In the genomic region with DNA sequence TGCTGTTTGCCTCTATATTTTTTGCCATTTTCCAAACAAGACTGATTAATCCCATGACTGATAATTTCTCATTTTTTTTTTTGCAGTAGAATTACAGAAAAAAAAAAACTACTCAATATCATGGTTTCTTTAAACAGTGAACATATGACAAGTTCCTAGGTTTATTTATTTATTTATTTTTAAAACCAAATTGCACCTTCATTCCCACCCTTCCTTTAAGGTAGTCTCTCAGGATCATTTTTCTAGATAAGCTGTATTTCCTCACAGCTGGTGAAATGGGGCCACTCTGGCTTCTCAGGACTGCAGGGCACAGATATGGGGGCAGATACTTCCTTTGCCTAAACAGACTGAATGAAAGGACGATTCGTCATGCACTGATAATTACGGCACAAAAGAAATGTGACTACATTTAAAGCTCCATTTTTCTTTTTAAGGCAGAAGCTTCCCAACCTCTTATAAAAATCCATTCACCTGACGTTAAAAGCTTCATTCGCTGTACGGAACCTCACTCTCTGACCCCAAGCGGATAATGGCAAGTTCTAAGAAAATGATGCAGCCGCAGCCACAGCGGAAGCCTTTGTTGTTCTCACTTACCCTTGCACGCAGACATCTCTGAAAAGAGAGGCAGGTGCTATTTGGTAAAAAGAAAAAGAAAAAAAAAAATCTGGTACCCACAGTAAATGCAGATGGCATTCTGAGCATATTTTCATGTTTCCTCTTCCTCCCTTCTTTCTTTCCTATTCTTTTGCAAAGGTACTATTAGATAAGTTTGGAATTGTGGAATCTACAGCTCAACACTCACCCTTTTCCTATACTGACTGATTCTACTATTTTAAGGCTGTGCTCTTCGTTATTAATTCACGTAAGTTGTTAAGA, we compare ENCODE assay signal across 9 mouse cellular contexts.
A peak's percentile ranks its signal among the peaks of the same experiment; 100 is the strongest.
DNase-seq lines count a peak whose midpoint lies in the region; ATAC-seq and TF ChIP-seq lines count a peak whose summit lies in the region.
"Had no signal": no experiment of that assay in that cellular context is flagged by ENCODE, and none has a peak within 500 bp of the region (broad histone marks: within the 10 kb centered on the region; RNA-seq: fewer than 3 reads in every experiment).

No protein-coding gene starts in this region.

- H3K9me3 ChIP-seq in heart, embryonic 10.5 days: no peaks in the 10 kb centered on the region
- no peaks in the 10 kb centered on the region for H3K9me3 ChIP-seq in hindbrain, embryonic 15.5 days
- no peaks in the 10 kb centered on the region for H3K9me3 ChIP-seq in midbrain, postnatal 0 days (ENCODE audit: low read length)

- H3K9ac ChIP-seq in hindbrain, embryonic 15.5 days: peak overlapping the region; percentile 20
- peak overlapping the region; percentile 1; the same call in 1 of the 2 replicates for H3K9ac ChIP-seq in midbrain, postnatal 0 days (replicated peaks; ENCODE audit: low read length, poor library complexity, severe bottlenecking)

- ATAC-seq in hindbrain, embryonic 15.5 days (ENCODE audit: low FRiP score, low read depth): peak; percentile 76; the same call in 1 of the 2 replicates
- ATAC-seq in midbrain, postnatal 0 days (ENCODE audit: low FRiP score): no peak

- H3K27ac ChIP-seq in heart, embryonic 10.5 days: no peak overlapping the region
- H3K27ac ChIP-seq in hindbrain, embryonic 15.5 days (replicated peaks): peak overlapping the region; percentile 56
- H3K27ac ChIP-seq in midbrain, postnatal 0 days (ENCODE audit: low read depth, low read length): peak overlapping the region; percentile 64

- no peaks in the 10 kb centered on the region for H3K36me3 ChIP-seq in heart, embryonic 10.5 days
- no peaks in the 10 kb centered on the region for H3K36me3 ChIP-seq in hindbrain, embryonic 15.5 days
- no peaks in the 10 kb centered on the region for H3K36me3 ChIP-seq in midbrain, postnatal 0 days (ENCODE audit: insufficient read depth, low read length)

- no peak for TF ChIP-seq CTCF in midbrain, postnatal 0 days (IDR thresholded peaks at IDR 0.05)

- H3K27me3 ChIP-seq in heart, embryonic 10.5 days (ENCODE audit: insufficient read depth, poor library complexity, severe bottlenecking): no peaks in the 10 kb centered on the region
- H3K27me3 ChIP-seq in hindbrain, embryonic 15.5 days: no peaks in the 10 kb centered on the region
- H3K27me3 ChIP-seq in midbrain, postnatal 0 days (ENCODE audit: insufficient read depth, low read length): no peaks in the 10 kb centered on the region

- no peaks in the 10 kb centered on the region for H3K4me1 ChIP-seq in heart, embryonic 10.5 days
- peaks cover 16% of the 10 kb centered on the region for H3K4me1 ChIP-seq in hindbrain, embryonic 15.5 days (replicated peaks)
- peaks cover 3% of the 10 kb centered on the region; the same call in 1 of the 2 replicates for H3K4me1 ChIP-seq in midbrain, postnatal 0 days (ENCODE audit: insufficient read depth, low read length)

- peak; percentile 33 for DNase-seq in heart, adult 11 months
- DNase-seq in heart, embryonic 10.5 days (ENCODE audit: low spot score): no peak
- peak; percentile 29 for DNase-seq in brain, adult 2 months (ENCODE audit: low read depth, low spot score)
- DNase-seq in midbrain, postnatal 0 days (ENCODE audit: low spot score): peak; percentile 9
- no peak for DNase-seq in adrenal gland, postnatal 14 days
- DNase-seq in lung, adult 18-20 months: no peak
- no peak for DNase-seq in cerebellum, adult 11 months
- DNase-seq: lung, postnatal 10 days had no signal

- H3K4me2 ChIP-seq in hindbrain, embryonic 15.5 days: peak overlapping the region; percentile 50
- peak overlapping the region; percentile 47 for H3K4me2 ChIP-seq in midbrain, postnatal 0 days (ENCODE audit: low read depth, low read length, poor library complexity, severe bottlenecking)

- no peak overlapping the region for H3K4me3 ChIP-seq in heart, embryonic 10.5 days
- peak overlapping the region; percentile 21 for H3K4me3 ChIP-seq in hindbrain, embryonic 15.5 days
- H3K4me3 ChIP-seq in midbrain, postnatal 0 days (ENCODE audit: low read depth, low read length): peak overlapping the region; percentile 28

- WGBS in heart, embryonic 10.5 days: 59% methylated on average over 12 of the region's 12 CpGs
- 12% methylated on average over 12 of the region's 12 CpGs for WGBS in hindbrain, embryonic 15.5 days
- WGBS in midbrain, postnatal 0 days: 10% methylated on average over 12 of the region's 12 CpGs

Comparison
In these comparisons a context has a peak if more than half of its experiments do, and no peak if none do; other contexts are left out.
1. DNase-seq: peak in heart, adult 11 months (single experiment), brain, adult 2 months (single experiment) and midbrain, postnatal 0 days (single experiment); none in heart, embryonic 10.5 days (single experiment), adrenal gland, postnatal 14 days (single experiment), lung, adult 18-20 months (0 of 2) and cerebellum, adult 11 months (single experiment).